Mouse (Mus musculus): ENCODE results near the gene Pmpcb.
"Not testable (repeated sequence)": the region's sequence is repeated elsewhere in the genome, so short reads cannot be mapped to it uniquely, and the experiment has no call there.

Pmpcb gene

GRCm38 (mm10) chr5:21736956-21737585 lies at the start of gene Pmpcb:
TSS of gene Pmpcb (plus strand) at chr5:21737141.
- DNase-seq (ENCODE audit: low spot score in 2 of 2), result peak; percentile 86 to 94

GRCm38 (mm10) chr5:21692230-21692629 lies 44.7 kb upstream of the Pmpcb start:
- no peak for DNase-seq (ENCODE audit: low spot score in 2 of 2)

GRCm38 (mm10) chr5:21693372-21693870 lies 43.5 kb upstream of the Pmpcb start:
- no peak for DNase-seq (ENCODE audit: low spot score in 2 of 2)

- no peak for DNase-seq (ENCODE audit: low spot score in 2 of 2)
Observed at GRCm38 (mm10) chr5:21694854-21695490, 42.0 kb upstream of the Pmpcb start.

GRCm38 (mm10) chr5:21699555-21699954 lies 37.4 kb upstream of the Pmpcb start:
- DNase-seq (ENCODE audit: low spot score in 2 of 2), result not testable (repeated sequence)

- DNase-seq (ENCODE audit: low spot score in 2 of 2), result no peak
Observed at GRCm38 (mm10) chr5:21700272-21700821, 36.6 kb upstream of the Pmpcb start.

GRCm38 (mm10) chr5:21700934-21701333 lies 36.0 kb upstream of the Pmpcb start:
- DNase-seq (ENCODE audit: low spot score in 2 of 2), result no peak

- DNase-seq (ENCODE audit: low spot score in 2 of 2), result peak; percentile 100
Observed at GRCm38 (mm10) chr5:21701351-21702008, 35.5 kb upstream of the Pmpcb start, which contains the start of gene Napepld. TSS of gene Napepld (minus strand) at chr5:21701396.

GRCm38 (mm10) chr5:21702009-21702364 lies 35.0 kb upstream of the Pmpcb start:
- no peak for DNase-seq (ENCODE audit: low spot score in 2 of 2)

GRCm38 (mm10) chr5:21702873-21703475 lies 34.0 kb upstream of the Pmpcb start:
- DNase-seq (ENCODE audit: low spot score in 2 of 2), result no peak

- no peak for DNase-seq (ENCODE audit: low spot score in 2 of 2)
Observed at GRCm38 (mm10) chr5:21703708-21704107, 33.2 kb upstream of the Pmpcb start.

- DNase-seq (ENCODE audit: low spot score in 2 of 2), result no peak
Observed at GRCm38 (mm10) chr5:21706546-21706945, 30.4 kb upstream of the Pmpcb start.

- DNase-seq (ENCODE audit: low spot score in 2 of 2), result not testable (repeated sequence)
Observed at GRCm38 (mm10) chr5:21708011-21708410, 28.9 kb upstream of the Pmpcb start.

- DNase-seq (ENCODE audit: low spot score in 2 of 2), result no peak
Observed at GRCm38 (mm10) chr5:21712127-21712715, 24.7 kb upstream of the Pmpcb start.

- DNase-seq (ENCODE audit: low spot score in 2 of 2), result no peak
Observed at GRCm38 (mm10) chr5:21714447-21714846, 22.5 kb upstream of the Pmpcb start.

- no peak for DNase-seq (ENCODE audit: low spot score in 2 of 2)
Observed at GRCm38 (mm10) chr5:21717165-21717715, 19.7 kb upstream of the Pmpcb start.

GRCm38 (mm10) chr5:21718546-21718945 lies 18.4 kb upstream of the Pmpcb start:
- no peak for DNase-seq (ENCODE audit: low spot score in 2 of 2)

- DNase-seq (ENCODE audit: low spot score in 2 of 2), result no peak
Observed at GRCm38 (mm10) chr5:21719209-21719608, 17.7 kb upstream of the Pmpcb start.

- DNase-seq (ENCODE audit: low spot score in 2 of 2), result no peak
Observed at GRCm38 (mm10) chr5:21724427-21724826, 12.5 kb upstream of the Pmpcb start.

GRCm38 (mm10) chr5:21724872-21725271 lies 12.1 kb upstream of the Pmpcb start:
- no peak for DNase-seq (ENCODE audit: low spot score in 2 of 2)

- DNase-seq (ENCODE audit: low spot score in 2 of 2), result no peak
Observed at GRCm38 (mm10) chr5:21729107-21729506, 7.8 kb upstream of the Pmpcb start.

All from spleen, postnatal 4 days (tissue).